Mouse (Mus musculus) midbrain, postnatal 0 days (tissue): ENCODE results near the gene Myzap. TPM values are rescaled to one million over a fixed set of nuclear protein-coding genes. Genes with fewer than 3 reads are reported as not detected.

ENCODE experiments used
- ATAC-seq: fragments of 200-750 bp; cut with Nextera tagmentation; 2 replicates; pipeline ENCODE4 v1.8.0; 2017; ENCODE audit warnings: moderate number of reproducible peaks, mild to moderate bottlenecking, moderate TSS enrichment, moderate library complexity; ENCODE audit not compliant: low FRiP score
- DNase-seq: peaks from one replicate; pipeline ENCODE4 v3.0.0-alpha.2; 2015; ENCODE audit warnings: low spot score
- H3K27ac ChIP-seq: fragments of 300-500 bp; sonication (generic); 2 replicates; pipeline ENCODE4 v1.5.1; 2014; ENCODE audit warnings: low read depth, mild to moderate bottlenecking, low read length, mixed read lengths
- H3K27me3 ChIP-seq: fragments of 300-500 bp; sonication (generic); 2 replicates; pipeline ENCODE4 v1.6.1; 2014; ENCODE audit warnings: low read length, control low read depth, mixed read lengths; ENCODE audit not compliant: insufficient read depth
- H3K36me3 ChIP-seq: fragments of 300-500 bp; sonication (generic); 2 replicates; pipeline ENCODE4 v1.6.1; 2014; ENCODE audit warnings: low read length, control low read depth, mixed read lengths; ENCODE audit not compliant: insufficient read depth
- H3K4me1 ChIP-seq: fragments of 300-500 bp; sonication (generic); 2 replicates; pipeline ENCODE4 v1.6.1; 2014; ENCODE audit warnings: mild to moderate bottlenecking, control low read depth, antibody characterized with exemption, low read length, mixed read lengths; ENCODE audit not compliant: insufficient read depth
- H3K4me2 ChIP-seq: fragments of 300-500 bp; sonication (generic); 2 replicates; pipeline ENCODE4 v1.6.1; 2014; ENCODE audit warnings: low read depth, mild to moderate bottlenecking, low read length, mixed read lengths; ENCODE audit not compliant: poor library complexity, severe bottlenecking
- H3K4me3 ChIP-seq: fragments of 300-500 bp; sonication (generic); 2 replicates; pipeline ENCODE4 v1.5.1; 2014; ENCODE audit warnings: low read depth, mild to moderate bottlenecking, low read length, moderate library complexity
- H3K9ac ChIP-seq: fragments of 300-500 bp; sonication (generic); replicated peaks from 2 replicates; pipeline ENCODE4 v1.6.1; 2014; ENCODE audit warnings: mild to moderate bottlenecking, low read length, moderate library complexity, mixed read lengths; ENCODE audit not compliant: poor library complexity, severe bottlenecking
- H3K9me3 ChIP-seq: fragments of 300-500 bp; sonication (generic); 2 replicates; pipeline ENCODE4 v1.6.1; 2016; ENCODE audit warnings: low read length, control low read depth
- CTCF ChIP-seq: IDR thresholded peaks from 2 replicates; pipeline ENCODE4 v1.5.1; 2016; ENCODE audit warnings: antibody characterized with exemption, mild to moderate bottlenecking
- WGBS: fragments of 180-500 bp; shearing (Covaris S2); extraction: QIAGEN DNeasy Blood & Tissue Kit; methylation state at CpG from one replicate; pipeline ENCODE4 v1.1.7; 2014; 5-methylcytosine and 5-hydroxymethylcytosine counted together
- polyA plus RNA-seq: library from polyadenylated mRNA; unstranded; fragments of >200 nt; fragmentation: Nextera tagmentation; extraction: Ambion mirVana; gene quantifications from 2 replicates; pipeline ENCODE4 v1.2.1, GENCODE M21; 2015
- total RNA-seq: library from RNA; depleted of rRNA; stranded (reverse); fragments of >200 nt; gene quantifications from 2 replicates; pipeline ENCODE4 v1.2.3, GENCODE M21; 2014

The Myzap gene
- total and polyA plus RNA-seq, 2 experiments from 2014 or later, result 0.99 to 2.1 TPM

- no peaks in the 10 kb centered on the region for H3K27me3 ChIP-seq
- no peak overlapping the region for H3K9ac ChIP-seq
- H3K36me3 ChIP-seq, result no peaks in the 10 kb centered on the region
- TF ChIP-seq CTCF, result peak; percentile 18; the same call in 1 of the 2 replicates
- ATAC-seq, result no peak
- H3K27ac ChIP-seq, result no peak overlapping the region
- WGBS, result 34% methylated on average over 6 of the region's 6 CpGs
- no peaks in the 10 kb centered on the region for H3K9me3 ChIP-seq
- peak overlapping the region; percentile 91 for H3K4me2 ChIP-seq
- H3K4me1 ChIP-seq, result no peaks in the 10 kb centered on the region
- DNase-seq, result no peak
- H3K4me3 ChIP-seq, result peak overlapping the region; percentile 55
Measured at GRCm38 (mm10) chr9:71592577-71593285, 571 bp upstream of the Myzap start.

- H3K27ac ChIP-seq, result no peak overlapping the region
- 77% methylated on average over 5 of the region's 5 CpGs for WGBS
- no peaks in the 10 kb centered on the region for H3K27me3 ChIP-seq
- no peak overlapping the region for H3K4me2 ChIP-seq
- H3K4me3 ChIP-seq, result no peak overlapping the region
- no peak for ATAC-seq
- TF ChIP-seq CTCF, result no peak
- H3K9me3 ChIP-seq, result no peaks in the 10 kb centered on the region
- H3K9ac ChIP-seq, result no peak overlapping the region
- no peak for DNase-seq
- H3K36me3 ChIP-seq, result no peaks in the 10 kb centered on the region
- H3K4me1 ChIP-seq, result no peaks in the 10 kb centered on the region
Measured at GRCm38 (mm10) chr9:71591106-71591505, 1.1 kb downstream of the Myzap start.

- Histone ChIP-seq H3K27ac (no peak overlapping the region), H3K27me3 (no peaks in the 10 kb centered on the region), H3K4me2 (no peak overlapping the region), H3K4me1 (no peaks in the 10 kb centered on the region), H3K9ac (no peak overlapping the region), H3K36me3 (no peaks in the 10 kb centered on the region), H3K9me3 (no peaks in the 10 kb centered on the region), H3K4me3 (no peak overlapping the region)
- WGBS, result 71% methylated on average over 7 of the region's 7 CpGs
- ATAC-seq (no peak), DNase-seq (no peak)
- TF ChIP-seq CTCF, result no peak
Measured at GRCm38 (mm10) chr9:71589771-71590170, 2.4 kb downstream of the Myzap start.

- Histone ChIP-seq H3K27ac (no peak overlapping the region), H3K27me3 (no peaks in the 10 kb centered on the region), H3K36me3 (no peaks in the 10 kb centered on the region), H3K4me3 (no peak overlapping the region), H3K4me1 (no peaks in the 10 kb centered on the region), H3K4me2 (no peak overlapping the region), H3K9me3 (no peaks in the 10 kb centered on the region), H3K9ac (no peak overlapping the region)
- ATAC-seq (no peak), DNase-seq (no peak)
- WGBS, result 72% methylated on average over 2 of the region's 2 CpGs
- no peak for TF ChIP-seq CTCF
Measured at GRCm38 (mm10) chr9:71588930-71589592, 3.1 kb downstream of the Myzap start.

GRCm38 (mm10) chr9:71586408-71586807 lies 5.8 kb downstream of the Myzap start:
- Histone ChIP-seq H3K4me2 (no peak overlapping the region), H3K9ac (no peak overlapping the region), H3K27ac (no peak overlapping the region), H3K36me3 (no peaks in the 10 kb centered on the region), H3K27me3 (no peaks in the 10 kb centered on the region), H3K4me1 (no peaks in the 10 kb centered on the region), H3K4me3 (no peak overlapping the region), H3K9me3 (no peaks in the 10 kb centered on the region)
- DNase-seq (no peak), ATAC-seq (no peak)
- 63% methylated on average over 3 of the region's 3 CpGs for WGBS
- TF ChIP-seq CTCF, result no peak

- no peak overlapping the region for H3K4me2 ChIP-seq
- no peak overlapping the region for H3K4me3 ChIP-seq
- H3K27ac ChIP-seq, result no peak overlapping the region
- H3K36me3 ChIP-seq, result no peaks in the 10 kb centered on the region
- no peak overlapping the region for H3K9ac ChIP-seq
- no peaks in the 10 kb centered on the region for H3K9me3 ChIP-seq
- no peaks in the 10 kb centered on the region for H3K4me1 ChIP-seq
- TF ChIP-seq CTCF, result no peak
- DNase-seq (no peak), ATAC-seq (no peak)
- H3K27me3 ChIP-seq, result no peaks in the 10 kb centered on the region
- 76% methylated on average over 1 of the region's 1 CpGs for WGBS
Measured at GRCm38 (mm10) chr9:71582771-71583170, 9.4 kb downstream of the Myzap start.
